Mouse (Mus musculus) hindbrain, embryonic 11.5 days (tissue): ENCODE data around the gene Fam131c. TPM values are rescaled to one million over a fixed set of nuclear protein-coding genes. Genes with fewer than 3 reads are reported as not detected.
A peak's percentile ranks its signal among the peaks of the same experiment; 100 is the strongest.

Experiments
- ATAC-seq: fragments of 200-750 bp; cut with Nextera tagmentation; 2 replicates; pipeline ENCODE4 v1.8.0; 2017; ENCODE audit warnings: mild to moderate bottlenecking, moderate TSS enrichment, moderate library complexity; ENCODE audit not compliant: low FRiP score
- DNase-seq: peaks from one replicate; pipeline ENCODE4 v3.0.0-alpha.2; 2015; ENCODE audit warnings: low spot score
- H3K27ac ChIP-seq: fragments of 300-500 bp; sonication (generic); 2 replicates; pipeline ENCODE4 v1.5.1; 2014; ENCODE audit warnings: mild to moderate bottlenecking, low read depth, low read length
- H3K27me3 ChIP-seq: fragments of 300-500 bp; sonication (generic); 2 replicates; pipeline ENCODE4 v1.6.1; 2014; ENCODE audit warnings: mild to moderate bottlenecking, low read length, moderate library complexity, mixed read lengths; ENCODE audit not compliant: control insufficient read depth, insufficient read depth
- H3K36me3 ChIP-seq: fragments of 300-500 bp; sonication (generic); 2 replicates; pipeline ENCODE4 v1.6.1; 2014; ENCODE audit warnings: mild to moderate bottlenecking, low read length, moderate library complexity, mixed read lengths; ENCODE audit not compliant: control insufficient read depth, insufficient read depth
- H3K4me1 ChIP-seq: fragments of 300-500 bp; sonication (generic); replicated peaks from 2 replicates; pipeline ENCODE4 v1.6.1; 2014; ENCODE audit warnings: low read length, mixed read lengths; ENCODE audit not compliant: control insufficient read depth, insufficient read depth
- H3K4me2 ChIP-seq: fragments of 300-500 bp; sonication (generic); replicated peaks from 2 replicates; pipeline ENCODE4 v1.6.1; 2014; ENCODE audit warnings: mild to moderate bottlenecking, low read depth, low read length
- H3K4me3 ChIP-seq: fragments of 300-500 bp; sonication (generic); 2 replicates; pipeline ENCODE4 v1.5.1; 2014; ENCODE audit warnings: low read depth, low read length
- H3K9ac ChIP-seq: fragments of 300-500 bp; sonication (generic); 2 replicates; pipeline ENCODE4 v1.6.1; 2014; ENCODE audit warnings: low read depth, low read length
- H3K9me3 ChIP-seq: fragments of 300-500 bp; sonication (generic); 2 replicates; pipeline ENCODE4 v1.6.1; 2016; ENCODE audit warnings: low read length; ENCODE audit not compliant: control insufficient read depth
- WGBS: fragments of 180-500 bp; shearing (Covaris S2); extraction: QIAGEN DNeasy Blood & Tissue Kit; methylation state at CpG from one replicate; pipeline ENCODE4 v1.1.7; 2014; 5-methylcytosine and 5-hydroxymethylcytosine counted together
- polyA plus RNA-seq: library from polyadenylated mRNA; unstranded; fragments of >200 nt; fragmentation: Nextera tagmentation; extraction: Ambion mirVana; gene quantifications from 2 replicates; pipeline ENCODE4 v1.2.1, GENCODE M21; 2014

Gene Fam131c
- polyA plus RNA-seq, 1 experiment from 2014 or later, result 0.69 TPM

- no peak for ATAC-seq
These were observed 38.7 kb downstream of the Fam131c start for GRCm38 (mm10) chr4:141406516-141407299.

GRCm38 (mm10) chr4:141408577-141408976 is 40.6 kb downstream of the Fam131c start:
- DNase-seq (no peak), ATAC-seq (no peak)
- 89% methylated on average over 3 of the region's 3 CpGs for WGBS
- Histone ChIP-seq H3K4me3 (no peak overlapping the region), H3K27ac (no peak overlapping the region), H3K4me2 (no peak overlapping the region), H3K4me1 (no peaks in the 10 kb centered on the region), H3K9me3 (no peaks in the 10 kb centered on the region), H3K9ac (no peak overlapping the region), H3K36me3 (no peaks in the 10 kb centered on the region), H3K27me3 (0 out of 2 replicates have a peak, but pooled peaks cover 2% of the 10 kb centered on the region)

More at GRCm38 (mm10) chr4:141406516-141407299, 38.7 kb downstream of the Fam131c start:
- peak; percentile 38 for DNase-seq
- Histone ChIP-seq H3K27me3 (0 out of 2 replicates have a peak, but pooled peaks cover 2% of the 10 kb centered on the region), H3K9ac (no peak overlapping the region), H3K9me3 (no peaks in the 10 kb centered on the region), H3K4me1 (no peaks in the 10 kb centered on the region), H3K4me3 (no peak overlapping the region), H3K4me2 (no peak overlapping the region), H3K36me3 (no peaks in the 10 kb centered on the region), H3K27ac (no peak overlapping the region)
- WGBS, result 47% methylated on average over 14 of the region's 14 CpGs

GRCm38 (mm10) chr4:141411430-141411992 is 43.5 kb downstream of the Fam131c start:
- ATAC-seq, result no peak

GRCm38 (mm10) chr4:141415924-141416323 is 47.9 kb downstream of the Fam131c start, which contains the start of gene Clcnkb:
Gene Clcnkb, minus strand, starts transcription at chr4:141416014.
- no peak within 1 kb of the TSS for H3K9ac ChIP-seq
- WGBS, result 63% methylated on average over 7 of the region's 7 CpGs
- no peaks in the 10 kb centered on the region for H3K36me3 ChIP-seq
- H3K27me3 ChIP-seq, result no peaks in the 10 kb centered on the region
- ATAC-seq (no peak), DNase-seq (no peak)
- H3K27ac ChIP-seq, result no peak within 1 kb of the TSS
- no peak within 1 kb of the TSS for H3K4me3 ChIP-seq
- H3K4me2 ChIP-seq, result no peak within 1 kb of the TSS
- no peaks in the 10 kb centered on the region for H3K9me3 ChIP-seq
- H3K4me1 ChIP-seq, result no peaks in the 10 kb centered on the region

More at GRCm38 (mm10) chr4:141411430-141411992, 43.5 kb downstream of the Fam131c start:
- H3K4me3 ChIP-seq, result no peak overlapping the region
- no peaks in the 10 kb centered on the region for H3K9me3 ChIP-seq
- H3K27ac ChIP-seq, result no peak overlapping the region
- H3K4me2 ChIP-seq, result no peak overlapping the region
- H3K9ac ChIP-seq, result no peak overlapping the region
- H3K27me3 ChIP-seq, result 0 out of 2 replicates have a peak, but pooled peaks cover 2% of the 10 kb centered on the region
- 18% methylated on average over 22 of the region's 22 CpGs for WGBS
- H3K36me3 ChIP-seq, result no peaks in the 10 kb centered on the region
- DNase-seq, result no peak
- no peaks in the 10 kb centered on the region for H3K4me1 ChIP-seq

- no peak overlapping the region for H3K4me3 ChIP-seq
- H3K9me3 ChIP-seq, result no peaks in the 10 kb centered on the region
- WGBS, result 70% methylated on average over 27 of the region's 27 CpGs
- H3K27ac ChIP-seq, result no peak overlapping the region
- ATAC-seq (no peak), DNase-seq (no peak)
- H3K4me1 ChIP-seq, result no peaks in the 10 kb centered on the region
- H3K27me3 ChIP-seq, result no peaks in the 10 kb centered on the region
- no peaks in the 10 kb centered on the region for H3K36me3 ChIP-seq
- H3K4me2 ChIP-seq, result no peak overlapping the region
- no peak overlapping the region for H3K9ac ChIP-seq
These were observed 51.6 kb downstream of the Fam131c start for GRCm38 (mm10) chr4:141419398-141420191.

- ATAC-seq, result no peak
These were observed 52.3 kb downstream of the Fam131c start, which contains the start of gene Hspb7 for GRCm38 (mm10) chr4:141420192-141420829. Gene Hspb7, plus strand, starts transcription at chr4:141420779.

GRCm38 (mm10) chr4:141420886-141421285 is 52.9 kb downstream of the Fam131c start:
- H3K36me3 ChIP-seq, result no peaks in the 10 kb centered on the region
- no peak overlapping the region for H3K9ac ChIP-seq
- no peak overlapping the region for H3K4me3 ChIP-seq
- peaks cover 4% of the 10 kb centered on the region; the same call in 1 of the 2 replicates for H3K4me1 ChIP-seq
- no peak overlapping the region for H3K27ac ChIP-seq
- H3K9me3 ChIP-seq, result no peaks in the 10 kb centered on the region
- no peak overlapping the region for H3K4me2 ChIP-seq
- no peaks in the 10 kb centered on the region for H3K27me3 ChIP-seq
- ATAC-seq (no peak), DNase-seq (no peak)
- WGBS, result 57% methylated on average over 9 of the region's 9 CpGs

More at GRCm38 (mm10) chr4:141420192-141420829, 52.3 kb downstream of the Fam131c start, which contains the start of gene Hspb7:
- Histone ChIP-seq H3K4me1 (no peaks in the 10 kb centered on the region), H3K9ac (no peak within 1 kb of the TSS), H3K9me3 (no peaks in the 10 kb centered on the region), H3K4me3 (no peak within 1 kb of the TSS), H3K27me3 (no peaks in the 10 kb centered on the region), H3K4me2 (no peak within 1 kb of the TSS), H3K36me3 (no peaks in the 10 kb centered on the region), H3K27ac (no peak within 1 kb of the TSS)
- DNase-seq, result no peak
- 67% methylated on average over 9 of the region's 9 CpGs for WGBS

GRCm38 (mm10) chr4:141421423-141421822 is 53.4 kb downstream of the Fam131c start:
- Histone ChIP-seq H3K36me3 (no peaks in the 10 kb centered on the region), H3K27ac (no peak overlapping the region), H3K9ac (no peak overlapping the region), H3K27me3 (no peaks in the 10 kb centered on the region), H3K9me3 (no peaks in the 10 kb centered on the region), H3K4me2 (no peak overlapping the region), H3K4me3 (no peak overlapping the region), H3K4me1 (peaks cover 4% of the 10 kb centered on the region; the same call in 1 of the 2 replicates)
- ATAC-seq (no peak), DNase-seq (no peak)
- WGBS, result 74% methylated on average over 14 of the region's 14 CpGs
